Mouse (Mus musculus) heart, embryonic 13.5 days (tissue): ENCODE measurements at regions not wholly inside any gene's neighbourhood (a gene's known extent, or its start where the extent isn't known, plus 50 kb on each side); places are given as distances from the start of the nearest gene placed in this dataset.

Experiments
- ATAC-seq: fragments of 200-750 bp; cut with Nextera tagmentation; 2 replicates; pipeline ENCODE4 v1.8.0; 2017; ENCODE audit warnings: moderate TSS enrichment; ENCODE audit not compliant: insufficient number of reproducible peaks, low FRiP score, low TSS enrichment; ENCODE audit errors: extremely low read depth
- H3K27ac ChIP-seq: fragments of 300-500 bp; sonication (generic); replicated peaks from 2 replicates; pipeline ENCODE4 v1.5.1; 2015; ENCODE audit warnings: moderate library complexity, mild to moderate bottlenecking, inconsistent platforms
- H3K27me3 ChIP-seq: fragments of 300-500 bp; sonication (generic); replicated peaks from 2 replicates; pipeline ENCODE4 v1.6.1; 2015; ENCODE audit warnings: mild to moderate bottlenecking, inconsistent platforms
- H3K36me3 ChIP-seq: fragments of 300-500 bp; sonication (generic); 2 replicates; pipeline ENCODE4 v1.6.1; 2015; ENCODE audit warnings: mild to moderate bottlenecking, inconsistent platforms
- H3K4me1 ChIP-seq: fragments of 300-500 bp; sonication (generic); 2 replicates; pipeline ENCODE4 v1.6.1; 2015; ENCODE audit warnings: inconsistent platforms
- H3K4me2 ChIP-seq: fragments of 300-500 bp; sonication (generic); 2 replicates; pipeline ENCODE4 v1.6.1; 2015; ENCODE audit warnings: inconsistent platforms, mild to moderate bottlenecking, moderate library complexity
- H3K4me3 ChIP-seq: fragments of 300-500 bp; sonication (generic); 2 replicates; pipeline ENCODE4 v1.5.1; 2015; ENCODE audit warnings: moderate library complexity, mild to moderate bottlenecking, inconsistent platforms
- H3K9ac ChIP-seq: fragments of 300-500 bp; sonication (generic); 2 replicates; pipeline ENCODE4 v1.6.1; 2015; ENCODE audit warnings: inconsistent platforms, mild to moderate bottlenecking, moderate library complexity
- H3K9me3 ChIP-seq: fragments of 300-500 bp; sonication (generic); 2 replicates; pipeline ENCODE4 v1.6.1; 2016; ENCODE audit warnings: inconsistent platforms
- WGBS: fragments of 180-500 bp; shearing (Covaris S2); methylation state at CpG from one replicate; pipeline ENCODE4 v1.1.7; 2015; ENCODE audit warnings: mixed read lengths; 5-methylcytosine and 5-hydroxymethylcytosine counted together

DNA sequence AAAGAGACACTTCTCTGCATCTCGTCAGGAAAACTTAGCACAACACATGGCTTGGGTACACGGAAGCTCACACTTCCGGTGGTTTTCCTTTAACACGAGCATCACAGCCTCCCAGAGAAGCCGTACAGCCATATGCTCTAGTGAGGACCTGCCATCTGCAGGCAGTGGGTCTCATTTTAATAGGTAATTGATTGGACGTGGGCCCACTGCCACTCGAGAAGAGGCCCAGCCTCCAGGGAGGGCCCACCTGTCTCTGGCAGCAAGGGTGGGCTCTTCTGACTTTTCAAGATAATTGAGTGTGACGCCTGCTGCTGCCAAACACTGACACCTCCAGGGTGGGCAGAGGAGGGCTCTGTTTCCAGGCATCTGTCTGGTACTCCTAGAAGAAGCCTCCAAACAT, 282.1 kb upstream of the Zdhhc25 start:
- H3K4me1 ChIP-seq, result no peaks in the 10 kb centered on the region
- 55% methylated on average over 8 of the region's 8 CpGs for WGBS
- no peak overlapping the region for H3K4me2 ChIP-seq
- H3K9me3 ChIP-seq, result no peaks in the 10 kb centered on the region
- no peak overlapping the region for H3K4me3 ChIP-seq
- H3K9ac ChIP-seq, result no peak overlapping the region
- no peaks in the 10 kb centered on the region for H3K36me3 ChIP-seq
- ATAC-seq, result no peak
- H3K27ac ChIP-seq, result no peak overlapping the region
- no peaks in the 10 kb centered on the region for H3K27me3 ChIP-seq

- Histone ChIP-seq H3K4me1 (no peaks in the 10 kb centered on the region), H3K9ac (no peak overlapping the region), H3K27me3 (no peaks in the 10 kb centered on the region), H3K27ac (no peak overlapping the region), H3K36me3 (no peaks in the 10 kb centered on the region), H3K4me2 (no peak overlapping the region), H3K4me3 (no peak overlapping the region), H3K9me3 (no peaks in the 10 kb centered on the region)
- 54% methylated on average over 2 of the region's 2 CpGs for WGBS
- no peak for ATAC-seq
Measured at GRCm38 (mm10) chr15:88319527-88319926, 280.6 kb upstream of the Zdhhc25 start.

GRCm38 (mm10) chr15:88323584-88324375, 276.3 kb upstream of the Zdhhc25 start:
- Histone ChIP-seq H3K4me3 (no peak overlapping the region), H3K27me3 (no peaks in the 10 kb centered on the region), H3K9me3 (no peaks in the 10 kb centered on the region), H3K4me1 (no peaks in the 10 kb centered on the region), H3K9ac (no peak overlapping the region), H3K4me2 (no peak overlapping the region), H3K36me3 (no peaks in the 10 kb centered on the region), H3K27ac (no peak overlapping the region)
- 81% methylated on average over 16 of the region's 16 CpGs for WGBS
- no peak for ATAC-seq

GRCm38 (mm10) chr15:88325108-88325507, 275.0 kb upstream of the Zdhhc25 start:
- ATAC-seq, result no peak
- H3K36me3 ChIP-seq, result no peaks in the 10 kb centered on the region
- WGBS, result 45% methylated on average over 6 of the region's 6 CpGs
- no peak overlapping the region for H3K4me3 ChIP-seq
- H3K27me3 ChIP-seq, result no peaks in the 10 kb centered on the region
- H3K9me3 ChIP-seq, result no peaks in the 10 kb centered on the region
- no peak overlapping the region for H3K9ac ChIP-seq
- H3K4me1 ChIP-seq, result no peaks in the 10 kb centered on the region
- no peak overlapping the region for H3K27ac ChIP-seq
- H3K4me2 ChIP-seq, result no peak overlapping the region

DNA sequence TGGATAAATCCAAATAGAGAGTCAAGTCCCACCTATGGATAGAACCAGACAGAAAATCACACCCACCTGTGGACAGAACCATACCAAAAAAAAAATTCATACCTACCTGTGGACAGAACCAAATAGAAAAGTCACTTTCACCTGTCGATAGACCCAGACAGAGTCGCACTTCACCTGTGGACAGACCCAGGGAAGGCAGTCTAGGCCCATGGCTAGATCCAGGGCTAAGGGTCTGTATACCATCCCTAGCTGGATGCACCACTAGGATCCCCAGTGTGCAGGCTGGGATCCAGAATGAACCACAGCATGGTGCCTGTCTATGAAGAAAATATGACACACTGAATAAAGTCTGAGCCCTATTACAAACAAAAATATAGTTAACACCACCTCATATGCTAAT, 246.9 kb upstream of the Zdhhc25 start:
- Histone ChIP-seq H3K4me1 (no peaks in the 10 kb centered on the region), H3K9ac (no peak overlapping the region), H3K9me3 (no peaks in the 10 kb centered on the region), H3K27me3 (no peaks in the 10 kb centered on the region), H3K4me2 (no peak overlapping the region), H3K4me3 (no peak overlapping the region), H3K36me3 (no peaks in the 10 kb centered on the region), H3K27ac (no peak overlapping the region)
- 93% methylated on average over 2 of the region's 2 CpGs for WGBS
- ATAC-seq, result no peak

- H3K27ac ChIP-seq, result no peak overlapping the region
- H3K4me1 ChIP-seq, result no peaks in the 10 kb centered on the region
- H3K4me2 ChIP-seq, result no peak overlapping the region
- ATAC-seq, result no peak
- no peak overlapping the region for H3K9ac ChIP-seq
- H3K36me3 ChIP-seq, result no peaks in the 10 kb centered on the region
- H3K27me3 ChIP-seq, result no peaks in the 10 kb centered on the region; the same call in 1 of the 2 replicates
- H3K9me3 ChIP-seq, result no peaks in the 10 kb centered on the region
- H3K4me3 ChIP-seq, result no peak overlapping the region
- 35% methylated on average over 12 of the region's 12 CpGs for WGBS
Measured at GRCm38 (mm10) chr15:88360375-88361035, 239.6 kb upstream of the Zdhhc25 start.

DNA sequence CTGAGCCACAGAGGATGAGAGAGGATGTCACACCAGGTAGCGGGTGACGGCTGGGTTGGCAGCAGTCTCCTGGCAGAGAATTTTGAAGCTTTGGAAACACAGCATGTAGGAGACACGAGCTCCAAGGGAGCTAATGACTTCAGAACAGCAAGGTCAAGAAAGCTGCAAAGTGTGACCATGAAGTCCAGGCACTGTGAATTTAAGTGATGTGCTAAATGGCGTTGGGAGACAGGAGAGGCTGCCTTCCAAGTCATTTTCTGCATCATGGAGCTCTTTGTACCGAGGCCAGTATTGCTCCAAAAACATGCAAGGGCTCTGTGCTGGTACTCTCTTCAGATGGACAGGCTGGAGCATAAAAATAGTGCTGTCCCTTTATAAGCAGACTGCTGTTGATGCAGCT, 238.8 kb upstream of the Zdhhc25 start:
- no peaks in the 10 kb centered on the region for H3K9me3 ChIP-seq
- H3K27ac ChIP-seq, result no peak overlapping the region
- no peak overlapping the region for H3K9ac ChIP-seq
- no peaks in the 10 kb centered on the region for H3K4me1 ChIP-seq
- no peaks in the 10 kb centered on the region; the same call in 1 of the 2 replicates for H3K27me3 ChIP-seq
- no peak overlapping the region for H3K4me3 ChIP-seq
- 50% methylated on average over 5 of the region's 5 CpGs for WGBS
- no peak for ATAC-seq
- H3K4me2 ChIP-seq, result no peak overlapping the region
- no peaks in the 10 kb centered on the region for H3K36me3 ChIP-seq

DNA sequence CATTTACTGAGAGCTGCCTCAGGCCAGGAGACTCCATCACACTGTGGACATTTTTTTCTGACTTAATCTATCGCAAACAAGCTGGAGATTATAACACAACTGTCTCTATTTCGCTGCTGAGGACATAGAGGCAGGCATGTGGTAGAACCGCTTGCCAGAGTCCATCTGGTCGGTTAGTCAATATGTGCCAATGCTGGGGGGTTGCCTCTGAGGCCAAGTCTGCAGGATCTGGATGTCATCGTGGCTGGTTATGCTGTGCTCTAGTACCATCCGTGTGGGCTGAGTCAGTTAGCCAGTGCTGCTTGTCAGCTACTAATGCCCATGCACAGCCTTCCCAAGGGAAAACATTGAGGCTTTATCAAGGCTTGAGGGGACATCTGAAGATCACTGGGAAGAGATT, 237.1 kb upstream of the Zdhhc25 start:
- WGBS, result 65% methylated on average over 6 of the region's 6 CpGs
- H3K9me3 ChIP-seq, result no peaks in the 10 kb centered on the region
- H3K4me1 ChIP-seq, result no peaks in the 10 kb centered on the region
- no peak overlapping the region for H3K27ac ChIP-seq
- H3K9ac ChIP-seq, result no peak overlapping the region
- ATAC-seq, result no peak
- no peak overlapping the region for H3K4me2 ChIP-seq
- H3K4me3 ChIP-seq, result no peak overlapping the region
- H3K27me3 ChIP-seq, result no peaks in the 10 kb centered on the region; the same call in 1 of the 2 replicates
- H3K36me3 ChIP-seq, result no peaks in the 10 kb centered on the region

- Histone ChIP-seq H3K36me3 (no peaks in the 10 kb centered on the region), H3K4me2 (no peak overlapping the region), H3K9ac (no peak overlapping the region), H3K9me3 (no peaks in the 10 kb centered on the region), H3K27me3 (no peaks in the 10 kb centered on the region), H3K4me3 (no peak overlapping the region), H3K4me1 (no peaks in the 10 kb centered on the region), H3K27ac (no peak overlapping the region)
- ATAC-seq, result no peak
- 59% methylated on average over 5 of the region's 5 CpGs for WGBS
Measured at GRCm38 (mm10) chr15:88370366-88370765, 229.7 kb upstream of the Zdhhc25 start.

GRCm38 (mm10) chr15:88372039-88372438, 228.1 kb upstream of the Zdhhc25 start:
- H3K36me3 ChIP-seq, result no peaks in the 10 kb centered on the region
- no peak overlapping the region for H3K4me3 ChIP-seq
- no peak overlapping the region for H3K27ac ChIP-seq
- no peaks in the 10 kb centered on the region for H3K4me1 ChIP-seq
- ATAC-seq, result no peak
- no peaks in the 10 kb centered on the region for H3K27me3 ChIP-seq
- no peaks in the 10 kb centered on the region for H3K9me3 ChIP-seq
- H3K4me2 ChIP-seq, result no peak overlapping the region
- no peak overlapping the region for H3K9ac ChIP-seq
- 62% methylated on average over 8 of the region's 8 CpGs for WGBS

DNA sequence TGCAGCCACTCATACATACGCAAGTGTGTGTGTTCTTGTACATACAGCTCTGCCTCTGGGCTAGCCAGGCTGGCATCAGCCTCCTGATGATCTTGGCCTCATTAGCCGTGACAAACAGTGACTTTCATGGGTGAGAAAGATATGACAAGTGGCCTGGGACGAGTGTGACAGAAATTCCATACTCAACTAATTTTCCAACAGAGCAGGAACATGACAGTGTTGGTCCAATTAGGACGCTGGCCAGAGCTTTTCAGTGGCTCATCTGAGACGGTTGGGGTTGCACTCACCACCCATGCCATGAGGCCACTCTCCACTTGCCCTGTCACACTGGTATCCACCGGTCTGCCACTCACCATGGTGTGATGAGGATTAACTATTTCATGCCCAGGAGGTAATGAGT, 226.2 kb upstream of the Zdhhc25 start:
- 49% methylated on average over 6 of the region's 6 CpGs for WGBS
- Histone ChIP-seq H3K9ac (no peak overlapping the region), H3K27me3 (no peaks in the 10 kb centered on the region), H3K4me2 (no peak overlapping the region), H3K4me3 (no peak overlapping the region), H3K9me3 (no peaks in the 10 kb centered on the region), H3K4me1 (no peaks in the 10 kb centered on the region), H3K27ac (no peak overlapping the region), H3K36me3 (no peaks in the 10 kb centered on the region)
- ATAC-seq, result no peak

DNA sequence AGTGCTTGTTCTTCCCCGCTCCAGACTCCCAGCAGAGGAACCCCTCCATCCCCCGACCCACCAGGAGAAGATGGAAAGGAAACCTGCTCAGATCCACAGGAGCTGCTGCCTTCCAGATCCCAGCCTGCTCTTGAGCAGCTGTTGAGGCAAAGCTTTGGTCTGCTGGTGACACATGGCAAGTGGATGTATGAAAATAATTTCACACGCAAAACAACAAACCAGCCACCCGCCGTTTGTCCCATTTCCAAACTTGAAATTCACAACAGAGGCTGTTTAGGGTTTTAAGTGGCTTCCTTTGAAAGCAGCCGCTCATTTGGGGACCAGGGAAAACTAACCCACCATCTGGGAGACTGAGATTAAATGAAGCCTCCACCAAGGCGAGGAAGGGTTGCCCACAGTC, 220.8 kb upstream of the Zdhhc25 start:
- no peak overlapping the region for H3K4me3 ChIP-seq
- no peaks in the 10 kb centered on the region for H3K4me1 ChIP-seq
- no peak for ATAC-seq
- no peak overlapping the region for H3K27ac ChIP-seq
- H3K36me3 ChIP-seq, result no peaks in the 10 kb centered on the region
- H3K9me3 ChIP-seq, result no peaks in the 10 kb centered on the region
- WGBS, result 65% methylated on average over 7 of the region's 7 CpGs
- H3K9ac ChIP-seq, result no peak overlapping the region
- H3K4me2 ChIP-seq, result no peak overlapping the region
- H3K27me3 ChIP-seq, result peaks cover 16% of the 10 kb centered on the region
